Mouse (Mus musculus) CH12.LX (cell line): ENCODE measurements around the gene Rhbdl1.

ENCODE experiments used
- CTCF ChIP-seq, 2 experiments: IDR thresholded peaks in 1 of 2; conservative IDR thresholded peaks in 1 of 2; 2 replicates each; pipeline ENCODE4 v1.5.1; 2011 to 2012; ENCODE audit warnings: low read depth in 2 of 2, low read length in 2 of 2, improper control_type of control experiment in 1 of 2, inconsistent platforms in 1 of 2, mild to moderate bottlenecking in 1 of 2, moderate library complexity in 1 of 2
- EP300 ChIP-seq: IDR thresholded peaks from 2 replicates; pipeline ENCODE4 v1.6.1; 2011; ENCODE audit warnings: low read length, improper control_type of control experiment
- HCFC1 ChIP-seq: IDR thresholded peaks from 2 replicates; pipeline ENCODE4 v1.6.1; 2012; ENCODE audit warnings: low read depth, mild to moderate bottlenecking, inconsistent platforms, low read length, improper control_type of control experiment
- POLR2A ChIP-seq: IDR thresholded peaks from 2 replicates; pipeline ENCODE4 v1.6.1; 2011; ENCODE audit warnings: low read depth, mild to moderate bottlenecking, improper control_type of control experiment, low read length
- TBP ChIP-seq: conservative IDR thresholded peaks from 2 replicates; pipeline ENCODE4 v1.6.1; 2011; ENCODE audit warnings: low read depth, low read length, improper control_type of control experiment
- USF1 ChIP-seq: IDR thresholded peaks from 2 replicates; pipeline ENCODE4 v1.6.1; 2014; ENCODE audit warnings: low read depth, mild to moderate bottlenecking, inconsistent platforms, low read length, improper control_type of control experiment

GRCm38 (mm10) chr17:25877025-25877424 lies 39.9 kb upstream of the Rhbdl1 start:
- TF ChIP-seq HCFC1 (no peak), CTCF (conservative IDR thresholded peaks at IDR 0.05 in 1 of 2, IDR thresholded peaks at IDR 0.05 in 1 of 2; ENCODE audit: low read depth in 2 of 2, low read length in 2 of 2) (no peak), POLR2A (no peak), USF1 (no peak), EP300 (no peak), TBP (no peak)
